Mouse (Mus musculus) embryonic facial prominence, embryonic 13.5 days (tissue): ENCODE results near the gene Mthfd1l. TPM values are rescaled to one million over a fixed set of nuclear protein-coding genes. Genes with fewer than 3 reads are reported as not detected.

Source experiments
- ATAC-seq: fragments of 200-750 bp; cut with Nextera tagmentation; 2 replicates; pipeline ENCODE4 v1.8.0; 2017; ENCODE audit warnings: low read depth; ENCODE audit not compliant: insufficient number of reproducible peaks, insufficient read depth, low FRiP score, low TSS enrichment
- H3K27ac ChIP-seq: fragments of 300-500 bp; sonication (generic); 2 replicates; pipeline ENCODE4 v1.5.1; 2015; ENCODE audit warnings: moderate library complexity, mild to moderate bottlenecking, inconsistent platforms
- H3K27me3 ChIP-seq: fragments of 300-500 bp; sonication (generic); 2 replicates; pipeline ENCODE4 v1.6.1; 2015; ENCODE audit warnings: mild to moderate bottlenecking, inconsistent platforms
- H3K36me3 ChIP-seq: fragments of 300-500 bp; sonication (generic); 2 replicates; pipeline ENCODE4 v1.6.1; 2015; ENCODE audit warnings: mild to moderate bottlenecking, inconsistent platforms
- H3K4me1 ChIP-seq: fragments of 300-500 bp; sonication (generic); 2 replicates; pipeline ENCODE4 v1.6.1; 2015; ENCODE audit warnings: inconsistent platforms
- H3K4me2 ChIP-seq: fragments of 300-500 bp; sonication (generic); 2 replicates; pipeline ENCODE4 v1.6.1; 2015; ENCODE audit warnings: moderate library complexity, mild to moderate bottlenecking, inconsistent platforms
- H3K4me3 ChIP-seq: fragments of 300-500 bp; sonication (generic); 2 replicates; pipeline ENCODE4 v1.5.1; 2015; ENCODE audit warnings: mild to moderate bottlenecking, inconsistent platforms
- H3K9ac ChIP-seq: fragments of 300-500 bp; sonication (generic); 2 replicates; pipeline ENCODE4 v1.6.1; 2015; ENCODE audit warnings: mild to moderate bottlenecking, inconsistent platforms
- H3K9me3 ChIP-seq: fragments of 300-500 bp; sonication (generic); 2 replicates; pipeline ENCODE4 v1.6.1; 2016; ENCODE audit warnings: inconsistent platforms
- WGBS: fragments of 180-500 bp; shearing (Covaris S2); methylation state at CpG from one replicate; pipeline ENCODE4 v1.1.7; 2015; ENCODE audit warnings: mixed read lengths; 5-methylcytosine and 5-hydroxymethylcytosine counted together
- polyA plus RNA-seq: library from polyadenylated mRNA; unstranded; fragments of >200 nt; fragmentation: Nextera tagmentation; extraction: Ambion mirVana; gene quantifications from 2 replicates; pipeline ENCODE4 v1.2.1, GENCODE M21; 2015

Gene Mthfd1l
- polyA plus RNA-seq, 1 experiment from 2014 or later, result 11.0 TPM

- Histone ChIP-seq H3K9ac (no peak overlapping the region), H3K36me3 (peaks cover 19% of the 10 kb centered on the region), H3K27me3 (no peaks in the 10 kb centered on the region), H3K9me3 (no peaks in the 10 kb centered on the region), H3K27ac (no peak overlapping the region), H3K4me2 (no peak overlapping the region), H3K4me1 (peaks cover 30% of the 10 kb centered on the region), H3K4me3 (no peak overlapping the region)
- no peak for ATAC-seq
- 96% methylated on average over 5 of the region's 5 CpGs for WGBS
Observed at GRCm38 (mm10) chr10:3978792-3979488, 6.0 kb downstream of the Mthfd1l start.

- Histone ChIP-seq H3K9me3 (no peaks in the 10 kb centered on the region), H3K4me1 (peaks cover 20% of the 10 kb centered on the region), H3K27ac (no peak overlapping the region), H3K36me3 (peaks cover 22% of the 10 kb centered on the region), H3K4me2 (no peak overlapping the region), H3K27me3 (no peaks in the 10 kb centered on the region), H3K4me3 (no peak overlapping the region), H3K9ac (no peak overlapping the region)
- ATAC-seq, result no peak
- WGBS, result 88% methylated on average over 4 of the region's 4 CpGs
Observed at GRCm38 (mm10) chr10:3980231-3980630, 7.3 kb downstream of the Mthfd1l start.

- H3K27ac ChIP-seq, result no peak overlapping the region
- H3K27me3 ChIP-seq, result no peaks in the 10 kb centered on the region
- 93% methylated on average over 6 of the region's 6 CpGs for WGBS
- H3K4me2 ChIP-seq, result no peak overlapping the region
- no peaks in the 10 kb centered on the region for H3K4me1 ChIP-seq
- ATAC-seq, result no peak
- no peak overlapping the region for H3K9ac ChIP-seq
- H3K4me3 ChIP-seq, result no peak overlapping the region
- no peaks in the 10 kb centered on the region for H3K9me3 ChIP-seq
- H3K36me3 ChIP-seq, result peaks cover 27% of the 10 kb centered on the region
Observed at GRCm38 (mm10) chr10:3990295-3990883, 17.5 kb downstream of the Mthfd1l start.

GRCm38 (mm10) chr10:3993365-3994102, 20.6 kb downstream of the Mthfd1l start:
- Histone ChIP-seq H3K27me3 (no peaks in the 10 kb centered on the region), H3K9ac (no peak overlapping the region), H3K4me3 (no peak overlapping the region), H3K36me3 (peaks cover 26% of the 10 kb centered on the region), H3K9me3 (no peaks in the 10 kb centered on the region), H3K4me1 (no peaks in the 10 kb centered on the region), H3K4me2 (no peak overlapping the region), H3K27ac (no peak overlapping the region)
- ATAC-seq, result no peak
- WGBS, result 86% methylated on average over 8 of the region's 8 CpGs

- no peak for ATAC-seq
- Histone ChIP-seq H3K4me2 (no peak overlapping the region), H3K4me3 (no peak overlapping the region), H3K9ac (no peak overlapping the region), H3K27ac (no peak overlapping the region), H3K9me3 (no peaks in the 10 kb centered on the region), H3K36me3 (peaks cover 16% of the 10 kb centered on the region; the same call in 1 of the 2 replicates), H3K4me1 (no peaks in the 10 kb centered on the region), H3K27me3 (no peaks in the 10 kb centered on the region)
- WGBS, result 80% methylated on average over 4 of the region's 4 CpGs
Observed at GRCm38 (mm10) chr10:3995277-3995676, 22.4 kb downstream of the Mthfd1l start.

- Histone ChIP-seq H3K36me3 (peaks cover 12% of the 10 kb centered on the region; the same call in 1 of the 2 replicates), H3K27me3 (no peaks in the 10 kb centered on the region), H3K9me3 (no peaks in the 10 kb centered on the region), H3K4me1 (no peaks in the 10 kb centered on the region), H3K4me3 (no peak overlapping the region), H3K9ac (no peak overlapping the region), H3K27ac (peak overlapping the region; percentile 7; the same call in 1 of the 2 replicates), H3K4me2 (no peak overlapping the region)
- 49% methylated on average over 15 of the region's 15 CpGs for WGBS
- ATAC-seq, result no peak
Observed at GRCm38 (mm10) chr10:3996170-3996876, 23.4 kb downstream of the Mthfd1l start.

- Histone ChIP-seq H3K36me3 (peaks cover 9% of the 10 kb centered on the region; the same call in 1 of the 2 replicates), H3K27ac (no peak overlapping the region), H3K4me1 (no peaks in the 10 kb centered on the region), H3K9me3 (no peaks in the 10 kb centered on the region), H3K4me2 (no peak overlapping the region), H3K27me3 (no peaks in the 10 kb centered on the region), H3K9ac (no peak overlapping the region), H3K4me3 (no peak overlapping the region)
- WGBS, result 81% methylated on average over 7 of the region's 7 CpGs
- ATAC-seq, result no peak
Observed at GRCm38 (mm10) chr10:3997851-3998426, 25.0 kb downstream of the Mthfd1l start.

- no peaks in the 10 kb centered on the region for H3K27me3 ChIP-seq
- ATAC-seq, result 0 out of 2 replicates have a peak, but pooled peaks have one; percentile 40
- WGBS, result 84% methylated on average over 5 of the region's 5 CpGs
- H3K4me3 ChIP-seq, result no peak overlapping the region
- H3K27ac ChIP-seq, result no peak overlapping the region
- H3K9ac ChIP-seq, result no peak overlapping the region
- no peak overlapping the region for H3K4me2 ChIP-seq
- peaks cover 13% of the 10 kb centered on the region for H3K4me1 ChIP-seq
- no peaks in the 10 kb centered on the region for H3K9me3 ChIP-seq
- H3K36me3 ChIP-seq, result 0 out of 2 replicates have a peak, but pooled peaks cover 4% of the 10 kb centered on the region
Observed at GRCm38 (mm10) chr10:4002711-4003110, 29.8 kb downstream of the Mthfd1l start.

- Histone ChIP-seq H3K9me3 (no peaks in the 10 kb centered on the region), H3K4me2 (no peak overlapping the region), H3K9ac (no peak overlapping the region), H3K27me3 (no peaks in the 10 kb centered on the region), H3K4me1 (peaks cover 13% of the 10 kb centered on the region), H3K4me3 (no peak overlapping the region), H3K36me3 (no peaks in the 10 kb centered on the region), H3K27ac (0 out of 2 replicates have a peak overlapping the region, but pooled peaks have one; percentile 51)
- ATAC-seq, result no peak
- 66% methylated on average over 7 of the region's 7 CpGs for WGBS
Observed at GRCm38 (mm10) chr10:4005191-4005590, 32.3 kb downstream of the Mthfd1l start.

- Histone ChIP-seq H3K27me3 (no peaks in the 10 kb centered on the region), H3K9ac (no peak overlapping the region), H3K9me3 (no peaks in the 10 kb centered on the region), H3K4me3 (no peak overlapping the region), H3K4me1 (peaks cover 13% of the 10 kb centered on the region), H3K27ac (peak overlapping the region; percentile 78; the same call in 1 of the 2 replicates), H3K36me3 (no peaks in the 10 kb centered on the region), H3K4me2 (no peak overlapping the region)
- ATAC-seq, result no peak
- 32% methylated on average over 7 of the region's 7 CpGs for WGBS
Observed at GRCm38 (mm10) chr10:4006296-4007015, 33.5 kb downstream of the Mthfd1l start.
